Mouse (Mus musculus): ENCODE results near the gene Camkmt. TPM values are rescaled to one million over a fixed set of nuclear protein-coding genes. Genes with fewer than 3 reads are reported as not detected.

Camkmt gene
- total and polyA plus RNA-seq, 3 experiments = 1.6 to 5.9 TPM; not detected in 1

GRCm38 (mm10) chr17:85374834-85375176 is 284.5 kb downstream of the Camkmt start:
- H3K9me3 ChIP-seq (replicated peaks; ENCODE audit: insufficient read depth, low read length) = no peaks in the 10 kb centered on the region
- H3K79me2 ChIP-seq (ENCODE audit: control insufficient read depth, insufficient read depth, low read length, poor library complexity) = no peaks in the 10 kb centered on the region
- no peak for TF ChIP-seq MEF2A (IDR thresholded peaks at IDR 0.05; ENCODE audit: extremely low read depth, insufficient replicate concordance, low read depth, low read length, poor library complexity, severe bottlenecking)
- H3K27ac ChIP-seq (ENCODE audit: control insufficient read depth, low read depth, low read length) = peak overlapping the region; percentile 28
- H3K4me1 ChIP-seq (ENCODE audit: control insufficient read depth in 1 of 2, insufficient read depth in 2 of 2, low read length in 2 of 2) = peaks cover 0 to 12% of the 10 kb centered on the region in 2 experiments; a peak in 3 of 4 replicates
- peak overlapping the region; percentile 46 for H3K9ac ChIP-seq (ENCODE audit: control insufficient read depth, low read depth, low read length, poor library complexity, severe bottlenecking)
- peak; percentile 69 for DNase-seq (ENCODE audit: low read depth, low spot score)
- peak overlapping the region; percentile 34 to 56 for H3K4me3 ChIP-seq (ENCODE audit: control insufficient read depth in 1 of 2, insufficient read depth in 1 of 2, low read depth in 2 of 2, low read length in 2 of 2)
- H3K27me3 ChIP-seq (ENCODE audit: control insufficient read depth in 1 of 2, insufficient read depth in 2 of 2, low read length in 2 of 2) = no peaks in the 10 kb centered on the region
- peaks cover 0 to 3% of the 10 kb centered on the region in 2 experiments; a peak in 2 of 4 replicates for H3K36me3 ChIP-seq (ENCODE audit: control insufficient read depth in 1 of 2, insufficient read depth in 2 of 2, low read length in 2 of 2)

GRCm38 (mm10) chr17:85375523-85375922 is 285.2 kb downstream of the Camkmt start:
- TF ChIP-seq NRF1 (IDR thresholded peaks at IDR 0.05; ENCODE audit: insufficient read depth, low read depth, low read length, poor library complexity, severe bottlenecking) = no peak
- no peak for TF ChIP-seq POLR2AphosphoS2 (IDR thresholded peaks at IDR 0.05; ENCODE audit: low read length)
- TF ChIP-seq TCF12 (IDR thresholded peaks at IDR 0.05; ENCODE audit: low read depth, low read length) = no peak
- no peak for TF ChIP-seq RAD21 (IDR thresholded peaks at IDR 0.05; ENCODE audit: low read depth, low read length)
- no peak for TF ChIP-seq KAT2A (conservative IDR thresholded peaks at IDR 0.05; ENCODE audit: low read depth, low read length)
- TF ChIP-seq NELFE (IDR thresholded peaks at IDR 0.05; ENCODE audit: low read depth, low read length) = no peak
- TF ChIP-seq ELF1 (IDR thresholded peaks at IDR 0.05; ENCODE audit: low read depth, low read length) = no peak
- TF ChIP-seq GATA1 (IDR thresholded peaks at IDR 0.05; ENCODE audit: low read depth, low read length) = no peak
- no peak for TF ChIP-seq RCOR1 (IDR thresholded peaks at IDR 0.05; ENCODE audit: low read depth, low read length)
- no peak for TF ChIP-seq EP300 (IDR thresholded peaks at IDR 0.05; ENCODE audit: low read depth in 1 of 2, low read length in 2 of 2)
- no peak for TF ChIP-seq POLR2AphosphoS5 (IDR thresholded peaks at IDR 0.05; ENCODE audit: borderline replicate concordance, low read depth, low read length)
- TF ChIP-seq MAX (IDR thresholded peaks at IDR 0.05; ENCODE audit: low read length) = no peak
- TF ChIP-seq E2F4 (IDR thresholded peaks at IDR 0.05; ENCODE audit: borderline replicate concordance, low read depth, low read length) = no peak
- TF ChIP-seq CTCF (IDR thresholded peaks at IDR 0.05 in 2 of 3, conservative IDR thresholded peaks at IDR 0.05 in 1 of 3; ENCODE audit: control insufficient read depth in 1 of 3, insufficient read depth in 1 of 3, low read depth in 2 of 3, low read length in 3 of 3, poor library complexity in 1 of 3, severe bottlenecking in 1 of 3) = no peak
- no peak for TF ChIP-seq SMC3 (IDR thresholded peaks at IDR 0.05; ENCODE audit: low read depth, low read length)
- TF ChIP-seq MYC (IDR thresholded peaks at IDR 0.05; ENCODE audit: low read depth, low read length) = no peak
- no peak for TF ChIP-seq MEF2A (IDR thresholded peaks at IDR 0.05; ENCODE audit: extremely low read depth, insufficient replicate concordance, low read depth, low read length, poor library complexity, severe bottlenecking)
- no peak for TF ChIP-seq JUND (IDR thresholded peaks at IDR 0.05; ENCODE audit: low read depth, low read length)
- TF ChIP-seq HCFC1 (IDR thresholded peaks at IDR 0.05; ENCODE audit: low read depth, low read length) = no peak
- no peak for TF ChIP-seq BHLHE40 (IDR thresholded peaks at IDR 0.05; ENCODE audit: borderline replicate concordance, low read depth, low read length)

More at GRCm38 (mm10) chr17:85375523-85375922, 285.2 kb downstream of the Camkmt start:
- Histone ChIP-seq H3K36me3 (ENCODE audit: control insufficient read depth in 1 of 2, insufficient read depth in 2 of 2, low read length in 2 of 2) (peaks cover 0 to 3% of the 10 kb centered on the region in 2 experiments; a peak in 2 of 4 replicates), H3K27ac (ENCODE audit: control insufficient read depth, low read depth, low read length) (no peak overlapping the region), H3K9me3 (replicated peaks; ENCODE audit: insufficient read depth, low read length) (no peaks in the 10 kb centered on the region), H3K4me3 (ENCODE audit: control insufficient read depth in 1 of 2, insufficient read depth in 1 of 2, low read depth in 2 of 2, low read length in 2 of 2) (no peak overlapping the region), H3K9ac (ENCODE audit: control insufficient read depth, low read depth, low read length, poor library complexity, severe bottlenecking) (no peak overlapping the region), H3K79me2 (ENCODE audit: control insufficient read depth, insufficient read depth, low read length, poor library complexity) (no peaks in the 10 kb centered on the region), H3K27me3 (ENCODE audit: control insufficient read depth in 1 of 2, insufficient read depth in 2 of 2, low read length in 2 of 2) (no peaks in the 10 kb centered on the region), H3K4me1 (ENCODE audit: control insufficient read depth in 1 of 2, insufficient read depth in 2 of 2, low read length in 2 of 2) (peaks cover 0 to 12% of the 10 kb centered on the region in 2 experiments; a peak in 3 of 4 replicates)
- DNase-seq (ENCODE audit: low read depth, low spot score) = no peak
